Mouse (Mus musculus) embryonic facial prominence, embryonic 14.5 days (tissue): ENCODE data around the gene Rad50. TPM values are rescaled to one million over a fixed set of nuclear protein-coding genes. Genes with fewer than 3 reads are reported as not detected.

Experiments
- ATAC-seq: fragments of 200-750 bp; cut with Nextera tagmentation; 2 replicates; pipeline ENCODE4 v1.8.0; 2017; ENCODE audit warnings: low read depth, moderate number of reproducible peaks, moderate TSS enrichment
- DNase-seq: peaks from one replicate; pipeline ENCODE4 v3.0.0-alpha.2; 2015; ENCODE audit warnings: low spot score
- H3K27ac ChIP-seq: fragments of 300-500 bp; sonication (generic); replicated peaks from 2 replicates; pipeline ENCODE4 v1.5.1; 2014; ENCODE audit warnings: low read depth, mild to moderate bottlenecking, low read length, moderate library complexity
- H3K27me3 ChIP-seq: fragments of 300-500 bp; sonication (generic); replicated peaks from 2 replicates; pipeline ENCODE4 v1.6.1; 2014; ENCODE audit warnings: low read length; ENCODE audit not compliant: control insufficient read depth, insufficient read depth
- H3K36me3 ChIP-seq: fragments of 300-500 bp; sonication (generic); 2 replicates; pipeline ENCODE4 v1.6.1; 2014; ENCODE audit warnings: low read length, mixed read lengths; ENCODE audit not compliant: control insufficient read depth, insufficient read depth
- H3K4me1 ChIP-seq: fragments of 300-500 bp; sonication (generic); 2 replicates; pipeline ENCODE4 v1.6.1; 2014; ENCODE audit warnings: antibody characterized with exemption, low read length; ENCODE audit not compliant: control insufficient read depth, insufficient read depth
- H3K4me2 ChIP-seq: fragments of 300-500 bp; sonication (generic); 2 replicates; pipeline ENCODE4 v1.6.1; 2014; ENCODE audit warnings: low read depth, mild to moderate bottlenecking, low read length, moderate library complexity, mixed read lengths
- H3K4me3 ChIP-seq: fragments of 300-500 bp; sonication (generic); 2 replicates; pipeline ENCODE4 v1.5.1; 2014; ENCODE audit warnings: low read depth, mild to moderate bottlenecking, low read length
- H3K9ac ChIP-seq: fragments of 300-500 bp; sonication (generic); 2 replicates; pipeline ENCODE4 v1.6.1; 2014; ENCODE audit warnings: low read depth, mild to moderate bottlenecking, low read length, moderate library complexity, mixed read lengths
- H3K9me3 ChIP-seq: fragments of 300-500 bp; sonication (generic); 2 replicates; pipeline ENCODE4 v1.6.1; 2016; ENCODE audit warnings: low read length; ENCODE audit not compliant: control insufficient read depth
- WGBS: fragments of 180-500 bp; shearing (Covaris S2); extraction: QIAGEN DNeasy Blood & Tissue Kit; methylation state at CpG from one replicate; pipeline ENCODE4 v1.1.7; 2014; 5-methylcytosine and 5-hydroxymethylcytosine counted together
- polyA plus RNA-seq: library from polyadenylated mRNA; unstranded; fragments of >200 nt; fragmentation: Nextera tagmentation; extraction: Ambion mirVana; gene quantifications from 2 replicates; pipeline ENCODE4 v1.2.1, GENCODE M21; 2014

Rad50 gene
- polyA plus RNA-seq, 1 experiment from 2014 or later: 18.0 TPM

- no peaks in the 10 kb centered on the region for H3K9me3 ChIP-seq
- no peak overlapping the region for H3K27ac ChIP-seq
- H3K4me1 ChIP-seq: no peaks in the 10 kb centered on the region
- H3K4me3 ChIP-seq: no peak overlapping the region
- H3K36me3 ChIP-seq: no peaks in the 10 kb centered on the region
- no peak overlapping the region for H3K9ac ChIP-seq
- no peak overlapping the region for H3K4me2 ChIP-seq
- no peak for DNase-seq
- no peaks in the 10 kb centered on the region for H3K27me3 ChIP-seq
- peak; percentile 31; the same call in 1 of the 2 replicates for ATAC-seq
- WGBS: 43% methylated on average over 6 of the region's 6 CpGs
Observed at GRCm38 (mm10) chr11:53737573-53737946, 30.4 kb upstream of the Rad50 start.

GRCm38 (mm10) chr11:53736771-53737572, 29.9 kb upstream of the Rad50 start:
- Histone ChIP-seq H3K4me1 (no peaks in the 10 kb centered on the region), H3K36me3 (no peaks in the 10 kb centered on the region), H3K27ac (no peak overlapping the region; the same call in 1 of the 2 replicates), H3K4me3 (no peak overlapping the region), H3K4me2 (no peak overlapping the region), H3K27me3 (no peaks in the 10 kb centered on the region), H3K9ac (no peak overlapping the region), H3K9me3 (no peaks in the 10 kb centered on the region)
- WGBS: 47% methylated on average over 14 of the region's 14 CpGs
- DNase-seq (peak; percentile 85), ATAC-seq (peak; percentile 86)

- Histone ChIP-seq H3K9ac (0 out of 2 replicates have a peak overlapping the region, but pooled peaks have one; percentile 16), H3K4me2 (peak overlapping the region; percentile 54), H3K36me3 (no peaks in the 10 kb centered on the region), H3K27me3 (no peaks in the 10 kb centered on the region), H3K27ac (no peak overlapping the region), H3K4me3 (no peak overlapping the region), H3K9me3 (no peaks in the 10 kb centered on the region), H3K4me1 (no peaks in the 10 kb centered on the region)
- WGBS: 33% methylated on average over 17 of the region's 17 CpGs
- ATAC-seq (peak; percentile 89), DNase-seq (peak; percentile 89)
Observed at GRCm38 (mm10) chr11:53735682-53736245, 28.6 kb upstream of the Rad50 start.

GRCm38 (mm10) chr11:53734970-53735681, 28.0 kb upstream of the Rad50 start:
- Histone ChIP-seq H3K4me3 (no peak overlapping the region), H3K27me3 (no peaks in the 10 kb centered on the region), H3K36me3 (no peaks in the 10 kb centered on the region), H3K4me1 (no peaks in the 10 kb centered on the region), H3K9me3 (no peaks in the 10 kb centered on the region), H3K4me2 (no peak overlapping the region), H3K9ac (no peak overlapping the region), H3K27ac (no peak overlapping the region)
- no peak for ATAC-seq
- DNase-seq: no peak
- WGBS: 74% methylated on average over 18 of the region's 18 CpGs

GRCm38 (mm10) chr11:53734431-53734830, 27.3 kb upstream of the Rad50 start:
- Histone ChIP-seq H3K4me3 (no peak overlapping the region), H3K9ac (no peak overlapping the region), H3K27ac (no peak overlapping the region), H3K4me1 (no peaks in the 10 kb centered on the region), H3K27me3 (no peaks in the 10 kb centered on the region), H3K4me2 (no peak overlapping the region), H3K9me3 (no peaks in the 10 kb centered on the region), H3K36me3 (no peaks in the 10 kb centered on the region)
- no peak for ATAC-seq
- 81% methylated on average over 2 of the region's 2 CpGs for WGBS
- no peak for DNase-seq

GRCm38 (mm10) chr11:53733824-53734223, 26.7 kb upstream of the Rad50 start:
- Histone ChIP-seq H3K36me3 (no peaks in the 10 kb centered on the region), H3K4me1 (no peaks in the 10 kb centered on the region), H3K9ac (no peak overlapping the region), H3K9me3 (no peaks in the 10 kb centered on the region), H3K4me2 (no peak overlapping the region), H3K4me3 (no peak overlapping the region), H3K27me3 (no peaks in the 10 kb centered on the region), H3K27ac (no peak overlapping the region)
- DNase-seq: no peak
- ATAC-seq: no peak
- 86% methylated on average over 7 of the region's 7 CpGs for WGBS

- H3K27me3 ChIP-seq: no peaks in the 10 kb centered on the region
- no peaks in the 10 kb centered on the region for H3K9me3 ChIP-seq
- H3K4me2 ChIP-seq: no peak overlapping the region
- WGBS: 91% methylated on average over 8 of the region's 8 CpGs
- no peak overlapping the region for H3K27ac ChIP-seq
- no peak overlapping the region for H3K4me3 ChIP-seq
- no peaks in the 10 kb centered on the region for H3K36me3 ChIP-seq
- no peaks in the 10 kb centered on the region for H3K4me1 ChIP-seq
- ATAC-seq: no peak
- no peak overlapping the region for H3K9ac ChIP-seq
- no peak for DNase-seq
Observed at GRCm38 (mm10) chr11:53732244-53732643, 25.1 kb upstream of the Rad50 start.

- H3K27me3 ChIP-seq: no peaks in the 10 kb centered on the region
- no peak overlapping the region for H3K4me2 ChIP-seq
- no peaks in the 10 kb centered on the region for H3K9me3 ChIP-seq
- H3K4me3 ChIP-seq: no peak overlapping the region
- no peak overlapping the region for H3K9ac ChIP-seq
- no peaks in the 10 kb centered on the region for H3K36me3 ChIP-seq
- no peak for ATAC-seq
- no peak overlapping the region for H3K27ac ChIP-seq
- DNase-seq: no peak
- no peaks in the 10 kb centered on the region for H3K4me1 ChIP-seq
- WGBS: 92% methylated on average over 7 of the region's 7 CpGs
Observed at GRCm38 (mm10) chr11:53731457-53731856, 24.3 kb upstream of the Rad50 start.
